Mouse (Mus musculus) hindbrain, embryonic 12.5 days (tissue): Measurements from ENCODE around the gene Rbl2. TPM values are rescaled to one million over a fixed set of nuclear protein-coding genes. Genes with fewer than 3 reads are reported as not detected.

ENCODE experiments used
- ATAC-seq: fragments of 200-750 bp; cut with Nextera tagmentation; 2 replicates; pipeline ENCODE4 v1.8.0; 2017; ENCODE audit warnings: moderate TSS enrichment; ENCODE audit not compliant: low FRiP score
- H3K27ac ChIP-seq: fragments of 300-500 bp; sonication (generic); 2 replicates; pipeline ENCODE4 v1.5.1; 2016; ENCODE audit warnings: mild to moderate bottlenecking
- H3K27me3 ChIP-seq: fragments of 300-500 bp; sonication (generic); 2 replicates; pipeline ENCODE4 v1.6.1; 2016; ENCODE audit warnings: mild to moderate bottlenecking
- H3K36me3 ChIP-seq: fragments of 300-500 bp; sonication (generic); 2 replicates; pipeline ENCODE4 v1.6.1; 2016; ENCODE audit warnings: mild to moderate bottlenecking
- H3K4me1 ChIP-seq: fragments of 300-500 bp; sonication (generic); 2 replicates; pipeline ENCODE4 v1.6.1; 2016
- H3K4me2 ChIP-seq: fragments of 300-500 bp; sonication (generic); replicated peaks from 2 replicates; pipeline ENCODE4 v1.6.1; 2016; ENCODE audit warnings: mild to moderate bottlenecking
- H3K4me3 ChIP-seq: fragments of 300-500 bp; sonication (generic); 2 replicates; pipeline ENCODE4 v1.5.1; 2016; ENCODE audit warnings: mild to moderate bottlenecking
- H3K9ac ChIP-seq: fragments of 300-500 bp; sonication (generic); 2 replicates; pipeline ENCODE4 v1.6.1; 2016; ENCODE audit warnings: mild to moderate bottlenecking, moderate library complexity
- H3K9me3 ChIP-seq: fragments of 300-500 bp; sonication (generic); replicated peaks from 2 replicates; pipeline ENCODE4 v1.6.1; 2016; ENCODE audit warnings: mild to moderate bottlenecking
- WGBS: fragments of 180-500 bp; shearing (Covaris S2); methylation state at CpG from one replicate; pipeline ENCODE4 v1.1.7; 2016; 5-methylcytosine and 5-hydroxymethylcytosine counted together
- polyA plus RNA-seq: library from polyadenylated mRNA; unstranded; fragments of >200 nt; fragmentation: Nextera tagmentation; extraction: Ambion mirVana; gene quantifications from 2 replicates; pipeline ENCODE4 v1.2.1, GENCODE M21; 2016

Rbl2 gene
- polyA plus RNA-seq, 1 experiment from 2014 or later: 19.4 TPM

- Histone ChIP-seq H3K4me3 (no peak overlapping the region), H3K27me3 (no peaks in the 10 kb centered on the region), H3K9me3 (no peaks in the 10 kb centered on the region; the same call in 1 of the 2 replicates), H3K9ac (no peak overlapping the region), H3K27ac (no peak overlapping the region), H3K36me3 (peaks cover 55% of the 10 kb centered on the region), H3K4me1 (no peaks in the 10 kb centered on the region), H3K4me2 (no peak overlapping the region)
- 94% methylated on average over 5 of the region's 5 CpGs for WGBS
- no peak for ATAC-seq
These were observed 44.6 kb downstream of the Rbl2 start for GRCm38 (mm10) chr8:91114428-91114827.

- Histone ChIP-seq H3K9me3 (no peaks in the 10 kb centered on the region; the same call in 1 of the 2 replicates), H3K36me3 (peaks cover 58% of the 10 kb centered on the region), H3K27ac (no peak overlapping the region), H3K9ac (no peak overlapping the region), H3K4me3 (no peak overlapping the region), H3K4me1 (no peaks in the 10 kb centered on the region), H3K27me3 (no peaks in the 10 kb centered on the region), H3K4me2 (no peak overlapping the region)
- no peak for ATAC-seq
- WGBS: 76% methylated on average over 11 of the region's 11 CpGs
These were observed 45.1 kb downstream of the Rbl2 start for GRCm38 (mm10) chr8:91114910-91115309.

- H3K9me3 ChIP-seq: no peaks in the 10 kb centered on the region; the same call in 1 of the 2 replicates
- ATAC-seq: no peak
- H3K4me1 ChIP-seq: no peaks in the 10 kb centered on the region
- no peak overlapping the region for H3K9ac ChIP-seq
- H3K27ac ChIP-seq: no peak overlapping the region
- peaks cover 76% of the 10 kb centered on the region for H3K36me3 ChIP-seq
- no peak overlapping the region for H3K4me3 ChIP-seq
- H3K4me2 ChIP-seq: no peak overlapping the region
- H3K27me3 ChIP-seq: no peaks in the 10 kb centered on the region
- WGBS: 91% methylated on average over 4 of the region's 4 CpGs
These were observed 47.7 kb downstream of the Rbl2 start for GRCm38 (mm10) chr8:91117537-91117936.

- no peaks in the 10 kb centered on the region for H3K27me3 ChIP-seq
- no peak overlapping the region for H3K9ac ChIP-seq
- 82% methylated on average over 3 of the region's 3 CpGs for WGBS
- H3K27ac ChIP-seq: no peak overlapping the region
- H3K9me3 ChIP-seq: no peaks in the 10 kb centered on the region
- no peak overlapping the region for H3K4me2 ChIP-seq
- no peaks in the 10 kb centered on the region for H3K4me1 ChIP-seq
- no peak overlapping the region for H3K4me3 ChIP-seq
- H3K36me3 ChIP-seq: peaks cover 75% of the 10 kb centered on the region
- ATAC-seq: no peak
These were observed 48.3 kb downstream of the Rbl2 start for GRCm38 (mm10) chr8:91118131-91118530.

- Histone ChIP-seq H3K4me1 (no peaks in the 10 kb centered on the region), H3K36me3 (peaks cover 82% of the 10 kb centered on the region), H3K4me2 (no peak overlapping the region), H3K4me3 (no peak overlapping the region), H3K9me3 (no peaks in the 10 kb centered on the region), H3K9ac (no peak overlapping the region), H3K27me3 (no peaks in the 10 kb centered on the region), H3K27ac (no peak overlapping the region)
- no peak for ATAC-seq
- WGBS: 93% methylated on average over 5 of the region's 5 CpGs
These were observed 54.5 kb downstream of the Rbl2 start for GRCm38 (mm10) chr8:91124315-91124714.

GRCm38 (mm10) chr8:91126786-91127185 is 56.9 kb downstream of the Rbl2 start:
- WGBS: 94% methylated on average over 8 of the region's 8 CpGs
- Histone ChIP-seq H3K36me3 (peaks cover 66% of the 10 kb centered on the region), H3K4me2 (no peak overlapping the region), H3K27ac (no peak overlapping the region), H3K9ac (no peak overlapping the region), H3K4me1 (no peaks in the 10 kb centered on the region), H3K27me3 (no peaks in the 10 kb centered on the region), H3K4me3 (no peak overlapping the region), H3K9me3 (no peaks in the 10 kb centered on the region)
- no peak for ATAC-seq

- peak overlapping the region; percentile 88 for H3K4me3 ChIP-seq
- ATAC-seq: no peak
- H3K27ac ChIP-seq: no peak overlapping the region
- no peak overlapping the region for H3K9ac ChIP-seq
- WGBS: 81% methylated on average over 4 of the region's 4 CpGs
- H3K4me2 ChIP-seq: peak overlapping the region; percentile 88
- no peaks in the 10 kb centered on the region for H3K9me3 ChIP-seq
- no peaks in the 10 kb centered on the region for H3K27me3 ChIP-seq
- H3K4me1 ChIP-seq: peaks cover 11% of the 10 kb centered on the region
- H3K36me3 ChIP-seq: peaks cover 20% of the 10 kb centered on the region
These were observed 62.9 kb downstream of the Rbl2 start for GRCm38 (mm10) chr8:91132731-91133130.

- WGBS: under 1% methylated on average over 47 of the region's 58 CpGs
- Histone ChIP-seq H3K4me3 (peak overlapping the region; percentile 88), H3K27me3 (no peaks in the 10 kb centered on the region), H3K9me3 (no peaks in the 10 kb centered on the region), H3K36me3 (peaks cover 13% of the 10 kb centered on the region), H3K27ac (peak overlapping the region; percentile 73), H3K4me1 (peaks cover 11% of the 10 kb centered on the region), H3K4me2 (peak overlapping the region; percentile 88), H3K9ac (peak overlapping the region; percentile 85)
- no peak; the same call in 1 of the 2 replicates for ATAC-seq
These were observed 63.7 kb downstream of the Rbl2 start for GRCm38 (mm10) chr8:91133441-91134069.

GRCm38 (mm10) chr8:91134070-91134475 is 64.2 kb downstream of the Rbl2 start:
- Histone ChIP-seq H3K4me3 (peak overlapping the region; percentile 88), H3K27me3 (no peaks in the 10 kb centered on the region), H3K4me1 (peaks cover 11% of the 10 kb centered on the region), H3K9ac (no peak overlapping the region), H3K36me3 (peaks cover 7% of the 10 kb centered on the region), H3K27ac (peak overlapping the region; percentile 81), H3K9me3 (no peaks in the 10 kb centered on the region), H3K4me2 (peak overlapping the region; percentile 88)
- WGBS: 0% methylated on average over 24 of the region's 24 CpGs
- ATAC-seq: peak; percentile 99

GRCm38 (mm10) chr8:91134659-91135058 is 64.8 kb downstream of the Rbl2 start:
- no peak for ATAC-seq
- Histone ChIP-seq H3K4me3 (no peak overlapping the region), H3K9ac (no peak overlapping the region), H3K4me1 (peaks cover 11% of the 10 kb centered on the region), H3K36me3 (0 out of 2 replicates have a peak, but pooled peaks cover 3% of the 10 kb centered on the region), H3K27me3 (no peaks in the 10 kb centered on the region), H3K4me2 (peak overlapping the region; percentile 88), H3K9me3 (no peaks in the 10 kb centered on the region), H3K27ac (peak overlapping the region; percentile 81)
- 60% methylated on average over 12 of the region's 12 CpGs for WGBS

- Histone ChIP-seq H3K4me3 (no peak overlapping the region), H3K27me3 (no peaks in the 10 kb centered on the region), H3K9ac (no peak overlapping the region), H3K27ac (no peak overlapping the region), H3K4me2 (no peak overlapping the region), H3K9me3 (no peaks in the 10 kb centered on the region), H3K36me3 (no peaks in the 10 kb centered on the region), H3K4me1 (peaks cover 11% of the 10 kb centered on the region)
- 65% methylated on average over 14 of the region's 14 CpGs for WGBS
- ATAC-seq: no peak
These were observed 65.7 kb downstream of the Rbl2 start for GRCm38 (mm10) chr8:91135308-91136181.

- H3K4me3 ChIP-seq: no peak overlapping the region
- WGBS: 85% methylated on average over 4 of the region's 4 CpGs
- ATAC-seq: no peak
- no peak overlapping the region for H3K9ac ChIP-seq
- no peak overlapping the region for H3K4me2 ChIP-seq
- H3K36me3 ChIP-seq: no peaks in the 10 kb centered on the region
- H3K27ac ChIP-seq: no peak overlapping the region
- H3K4me1 ChIP-seq: no peaks in the 10 kb centered on the region
- no peaks in the 10 kb centered on the region for H3K27me3 ChIP-seq
- H3K9me3 ChIP-seq: no peaks in the 10 kb centered on the region
These were observed 71.0 kb downstream of the Rbl2 start for GRCm38 (mm10) chr8:91140828-91141227.
